Mouse (Mus musculus) MEL-GATA-1-ER (cell line): ENCODE results near the gene Dolpp1.

Source experiments
- DNase-seq: peaks from one replicate; pipeline ENCODE4 v3.0.0-alpha.2; 2012; ENCODE audit warnings: low read depth; ENCODE audit errors: extremely low read depth

Gene Dolpp1

DNA sequence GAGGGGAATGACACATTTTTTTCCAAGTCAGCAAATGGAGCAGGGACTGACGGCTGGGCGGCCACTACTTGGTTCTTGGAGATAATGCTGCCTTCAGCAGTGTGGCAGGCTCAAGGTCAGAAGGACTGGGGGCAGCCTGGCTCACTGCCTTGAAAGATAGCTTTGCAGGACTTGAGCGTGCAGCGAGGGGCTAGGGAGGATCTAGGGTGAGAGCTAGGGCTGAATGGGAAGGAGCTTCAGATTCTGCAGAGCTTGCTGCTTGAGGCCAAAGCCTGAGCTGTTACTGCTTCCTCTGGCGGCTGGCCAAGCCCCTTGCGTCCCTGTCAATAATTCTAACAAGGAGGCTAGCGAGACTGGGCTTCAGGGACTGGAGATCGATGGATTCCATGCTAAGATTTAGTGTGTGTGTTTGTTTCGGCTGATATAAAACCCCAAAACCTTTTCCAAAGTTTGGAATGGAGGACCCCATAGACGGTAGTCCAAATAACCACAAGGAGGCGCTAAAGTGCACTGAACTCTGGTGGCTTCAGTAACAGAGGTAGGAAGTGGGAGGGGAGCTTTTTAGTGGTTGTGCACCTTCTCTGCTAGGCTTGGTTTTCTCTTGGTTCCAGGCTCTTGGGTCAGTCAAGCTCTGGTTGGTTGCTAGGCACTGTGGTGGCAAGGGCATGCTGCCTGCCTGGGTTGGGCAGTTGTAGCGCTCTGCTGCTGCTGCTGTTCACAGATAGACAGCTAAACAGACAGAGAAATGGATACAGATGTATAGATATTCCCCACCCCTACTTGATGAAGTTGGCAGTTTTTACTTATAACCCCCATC lies 48.9 kb downstream of the Dolpp1 start:
- DNase-seq = peak; percentile 15

DNA sequence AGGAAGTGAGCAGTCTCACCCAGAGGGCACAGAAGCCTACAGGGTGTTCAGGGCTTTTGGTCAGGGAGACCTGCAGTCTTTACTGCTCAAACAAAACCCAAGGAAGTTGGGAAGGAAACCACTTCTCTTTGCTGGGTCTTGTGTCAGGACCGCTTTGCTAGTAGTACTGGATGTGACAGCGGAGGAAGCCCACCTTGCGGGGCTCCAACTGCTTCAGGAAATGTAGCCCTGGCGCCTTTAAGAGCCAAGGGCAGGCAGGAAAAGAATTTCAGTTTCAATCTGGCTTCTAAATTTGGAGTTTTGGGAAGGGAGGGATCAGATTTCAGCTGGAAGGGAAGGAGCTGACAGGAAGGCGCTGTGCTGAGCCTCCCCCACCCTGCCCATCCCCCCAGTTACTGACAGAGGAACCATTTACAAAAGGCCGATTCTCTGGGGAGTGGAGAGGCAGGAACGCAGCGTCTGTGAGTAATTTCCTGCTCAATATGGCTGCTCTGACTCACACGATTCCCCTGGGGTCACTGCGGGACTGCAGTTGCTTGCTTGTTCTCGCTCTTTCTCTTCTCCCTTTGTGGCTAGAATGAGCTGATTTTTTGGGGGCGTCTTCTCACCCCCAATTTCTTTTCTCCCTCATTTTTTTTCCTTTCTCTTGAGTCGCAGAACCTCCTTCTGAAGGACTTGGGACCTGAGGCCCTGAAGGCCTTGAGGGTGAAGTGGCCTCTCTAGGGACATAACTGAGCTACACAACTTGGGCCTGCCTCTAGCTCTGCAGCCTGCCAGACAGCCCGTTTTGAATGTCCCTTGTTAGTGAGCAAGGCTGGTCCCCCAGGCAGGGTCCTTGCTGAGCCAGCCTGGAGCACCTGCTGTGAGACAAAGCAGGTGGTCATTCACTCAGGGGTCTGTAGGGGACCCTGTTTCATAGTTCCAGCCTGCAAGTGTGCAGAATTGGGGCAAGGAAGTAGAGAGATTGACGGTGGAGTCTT lies 49.8 kb downstream of the Dolpp1 start:
- DNase-seq = no peak

DNA sequence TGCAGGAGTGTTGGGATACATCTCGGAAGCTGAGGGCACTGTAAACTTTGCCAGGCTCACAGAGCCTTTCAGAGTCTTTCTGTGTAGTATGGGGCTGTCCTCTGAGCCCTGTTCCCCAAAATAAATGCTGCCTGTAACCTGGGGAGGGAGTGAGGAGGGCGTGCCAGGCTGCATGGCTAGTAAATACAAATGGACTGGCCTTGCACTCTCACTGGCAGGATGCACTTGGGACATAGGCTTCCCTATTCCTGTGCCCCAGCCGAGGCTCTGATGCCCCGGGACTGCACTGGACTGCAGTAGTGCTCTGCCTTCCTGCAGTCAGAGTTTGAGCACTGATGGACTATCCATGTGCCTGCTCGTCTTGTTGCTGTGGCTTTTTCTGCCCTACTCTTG lies 50.4 kb downstream of the Dolpp1 start:
- DNase-seq = no peak

DNA sequence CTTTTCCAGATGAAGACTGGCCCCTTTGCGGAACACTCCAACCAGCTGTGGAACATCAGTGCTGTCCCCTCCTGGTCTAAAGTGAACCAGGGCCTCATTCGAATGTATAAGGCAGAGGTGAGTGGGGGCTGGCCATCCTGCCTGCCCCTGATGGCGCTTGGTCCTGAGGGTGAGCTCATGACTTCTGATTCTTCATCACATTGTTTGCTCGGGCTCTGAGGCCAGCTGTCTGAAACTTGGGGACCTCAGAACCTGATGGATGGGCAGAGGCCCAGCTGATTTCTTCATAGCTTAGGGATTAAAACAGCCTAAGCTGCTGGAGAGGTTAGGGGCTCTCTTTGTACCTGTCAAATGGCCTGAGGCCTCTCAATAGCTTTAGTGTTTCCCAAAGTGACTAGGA lies 51.2 kb downstream of the Dolpp1 start:
- no peak for DNase-seq

DNA sequence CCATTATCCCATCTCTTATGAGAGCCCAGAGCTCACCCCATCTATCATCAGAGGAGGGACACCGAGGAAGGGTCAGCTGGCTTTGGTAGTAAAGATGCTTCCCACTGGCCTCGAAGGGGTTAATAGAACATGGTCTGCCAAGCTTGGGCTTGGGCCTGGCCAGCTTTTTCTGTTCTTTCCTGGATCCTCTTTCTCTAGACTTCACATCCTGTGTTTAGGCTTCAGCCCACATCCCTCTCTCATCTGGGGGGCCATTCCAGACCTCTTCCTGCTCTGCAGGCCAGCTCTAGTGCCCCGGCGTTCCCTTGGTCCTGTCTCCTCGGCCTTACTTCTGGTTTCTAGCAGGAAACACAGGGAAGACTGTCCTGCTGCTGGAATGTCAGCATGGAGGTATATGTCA lies 52.0 kb downstream of the Dolpp1 start:
- DNase-seq = no peak

DNA sequence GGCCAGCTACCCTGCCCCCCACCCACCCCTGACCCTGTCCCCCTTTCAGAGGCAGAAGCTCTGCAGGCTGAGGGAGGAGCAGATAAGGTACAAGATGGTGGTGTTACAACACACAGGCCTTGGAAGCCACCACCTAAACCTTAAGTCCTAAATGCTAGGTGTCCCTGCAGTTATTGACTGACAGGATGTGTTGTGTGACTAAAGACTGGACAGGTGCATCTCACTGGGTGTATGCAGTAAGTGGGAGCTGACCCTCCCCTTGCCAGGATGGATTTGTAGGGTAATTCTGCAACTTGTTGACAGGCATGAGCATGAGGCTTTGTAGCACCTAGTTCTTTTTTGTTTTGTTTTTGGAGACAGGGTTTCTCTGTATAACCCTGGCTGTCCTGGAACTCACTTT lies 52.4 kb downstream of the Dolpp1 start:
- DNase-seq = no peak

DNA sequence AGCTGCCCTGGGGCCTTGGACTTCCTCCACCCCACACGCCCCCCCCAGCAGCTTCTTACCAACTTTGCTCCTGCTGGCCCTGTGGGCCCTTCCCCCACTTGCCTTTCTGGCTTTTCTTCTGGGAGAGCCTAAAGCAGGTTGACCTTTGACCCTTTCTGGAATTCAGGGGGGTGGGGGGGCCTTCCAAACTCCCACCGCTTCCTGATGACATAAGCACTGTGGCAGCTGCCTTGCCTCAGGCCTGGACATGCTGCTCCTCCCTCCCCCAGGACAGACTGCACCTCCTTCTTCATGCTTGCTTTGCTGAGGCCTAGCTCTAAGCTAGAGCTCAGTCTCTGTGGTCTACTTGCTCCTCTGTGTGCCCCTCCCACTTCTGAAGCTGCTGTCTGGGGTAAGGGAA lies 53.3 kb downstream of the Dolpp1 start:
- DNase-seq = no peak

DNA sequence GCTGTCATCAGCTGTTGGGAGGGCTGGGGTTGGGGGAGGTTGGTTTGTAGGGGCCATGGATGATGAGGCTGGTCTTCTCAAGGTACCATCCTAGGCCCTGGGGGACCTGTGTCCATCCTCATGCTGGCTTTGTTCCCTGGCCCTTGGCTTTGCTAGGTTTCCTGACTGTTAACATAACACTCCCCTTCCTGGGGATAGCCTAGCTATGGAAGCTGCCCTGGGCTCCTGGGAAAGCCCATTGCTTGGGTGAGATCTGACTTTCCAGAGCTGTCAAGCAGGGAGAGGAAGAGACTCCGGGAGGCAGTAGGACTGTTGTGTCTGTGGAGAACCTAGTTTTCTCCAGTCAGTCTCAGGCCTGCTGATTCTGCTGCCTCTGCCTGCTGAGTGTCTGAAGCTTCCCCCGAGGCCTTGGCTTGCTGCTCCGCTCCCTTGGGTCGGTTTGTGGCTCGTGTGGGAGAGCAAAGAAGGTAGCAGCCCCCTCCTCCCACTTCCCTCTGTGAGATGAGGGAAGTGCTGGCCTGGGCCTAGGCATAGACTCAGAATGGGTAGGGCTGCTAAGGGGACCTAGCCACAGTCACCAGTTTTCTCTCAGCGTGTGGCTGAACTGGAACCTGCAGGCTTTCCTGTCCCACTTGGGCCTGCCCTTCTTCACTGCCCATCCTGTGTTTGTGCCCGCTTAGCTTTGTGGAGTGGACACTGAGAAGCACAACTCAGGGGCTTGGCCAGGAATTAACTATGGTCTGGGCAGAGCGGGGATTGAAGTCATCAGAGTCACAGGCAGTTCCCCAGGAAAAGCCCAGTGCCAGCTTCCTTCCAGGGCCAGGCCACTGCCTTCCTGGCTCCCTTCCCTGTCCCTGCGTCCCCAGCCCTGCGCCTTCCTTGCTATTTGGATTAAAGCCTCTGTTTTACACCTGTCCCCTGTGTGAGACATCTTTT lies 55.1 kb downstream of the Dolpp1 start:
- no peak for DNase-seq

DNA sequence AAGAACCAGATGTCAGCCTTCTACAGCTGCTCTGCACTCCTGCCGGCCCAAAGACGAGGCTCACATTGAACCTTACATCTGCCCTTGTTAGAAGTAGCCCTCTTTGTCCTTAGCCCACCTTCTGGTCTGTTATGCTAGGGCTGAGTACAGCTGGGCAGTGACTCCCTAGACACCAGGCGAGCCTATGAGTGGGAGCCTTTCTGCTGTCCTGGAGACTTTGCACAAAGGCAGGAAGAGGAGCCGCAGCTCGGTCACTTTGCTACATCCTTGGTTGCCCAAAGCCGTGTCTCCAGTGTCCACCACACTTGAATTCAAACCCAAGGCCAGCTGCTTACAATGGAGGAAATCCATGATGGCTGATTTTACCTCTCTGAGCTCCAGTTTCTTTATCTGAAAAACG lies 56.3 kb downstream of the Dolpp1 start:
- no peak for DNase-seq
